Mouse (Mus musculus): ENCODE measurements around the gene Grid2.

- no peak for TF ChIP-seq POLR2A (IDR thresholded peaks at IDR 0.05; ENCODE audit: control insufficient read depth, low read depth, low read length)
- TF ChIP-seq CTCF (IDR thresholded peaks at IDR 0.05; ENCODE audit: control insufficient read depth, insufficient read depth, insufficient replicate concordance, low read depth, low read length), result no peak
Observed at GRCm38 (mm10) chr6:64553645-64554044, 1298.0 kb downstream of the Grid2 start.
